Comparison of ENCODE assay signal across 9 mouse cellular contexts in genomic region chr5:64625841-64626298, GRCm38 (mm10).
DNase-seq lines count a peak whose midpoint lies in the region; ATAC-seq and TF ChIP-seq lines count a peak whose summit lies in the region.
"Had no signal": no experiment of that assay in that cellular context is flagged by ENCODE, and none has a peak within 500 bp of the region (broad histone marks: within the 10 kb centered on the region; RNA-seq: fewer than 3 reads in every experiment).

No protein-coding gene starts in this region.

- no peak overlapping the region for H3K4me3 ChIP-seq in liver, embryonic 13.5 days (replicated peaks)
- no peak overlapping the region for H3K4me3 ChIP-seq in embryonic facial prominence, embryonic 14.5 days (ENCODE audit: low read depth, low read length)
- H3K4me3 ChIP-seq in kidney, embryonic 15.5 days (replicated peaks), result no peak overlapping the region
- H3K4me3 ChIP-seq in stomach, postnatal 0 days (ENCODE audit: low read depth, low read length), result no peak overlapping the region
- H3K4me3 ChIP-seq in cerebellum, adult 2 months (replicated peaks; ENCODE audit: insufficient read depth, low read depth, low read length), result no peak overlapping the region

- DNase-seq in liver, embryonic 13.5 days, result no peak
- DNase-seq in liver, result no peak
- DNase-seq in embryonic facial prominence, embryonic 14.5 days (ENCODE audit: low spot score), result peak; percentile 61
- peak; percentile 31 for DNase-seq in stomach, postnatal 0 days (ENCODE audit: low spot score)
- DNase-seq in spleen, postnatal 36 days (ENCODE audit: low spot score in 2 of 2), result no peak
- no peak for DNase-seq in frontal cortex, postnatal 25 days (ENCODE audit: low spot score in 2 of 2)
- DNase-seq in cerebellum, adult 2 months, result no peak

- H3K27me3 ChIP-seq in liver, embryonic 13.5 days, result peaks cover 21% of the 10 kb centered on the region
- no peaks in the 10 kb centered on the region for H3K27me3 ChIP-seq in embryonic facial prominence, embryonic 14.5 days (replicated peaks; ENCODE audit: control insufficient read depth, insufficient read depth, low read length)
- no peaks in the 10 kb centered on the region for H3K27me3 ChIP-seq in kidney, embryonic 15.5 days
- no peaks in the 10 kb centered on the region for H3K27me3 ChIP-seq in stomach, postnatal 0 days (ENCODE audit: control insufficient read depth, insufficient read depth, low read length)
- H3K27me3 ChIP-seq in cerebellum, adult 2 months (ENCODE audit: control insufficient read depth, insufficient read depth, low read length), result no peaks in the 10 kb centered on the region; the same call in 1 of the 2 replicates

- 12% methylated on average over 6 of the region's 6 CpGs for WGBS in liver, embryonic 13.5 days (ENCODE audit: insufficient replicate concordance)
- WGBS in embryonic facial prominence, embryonic 14.5 days, result 51% methylated on average over 6 of the region's 6 CpGs
- WGBS in kidney, embryonic 15.5 days, result 43% methylated on average over 6 of the region's 6 CpGs
- whole genome bisulfite sequencing in stomach, postnatal 0 days, result 43% methylated on average over 6 of the region's 6 CpGs
- 64% methylated on average over 6 of the region's 6 CpGs for WGBS in cerebellum, adult 2 months

- TF ChIP-seq POLR2A in cerebellum, adult 2 months (IDR thresholded peaks at IDR 0.05; ENCODE audit: borderline replicate concordance, insufficient read depth, low read length), result no peak

- no peak overlapping the region for H3K27ac ChIP-seq in liver, embryonic 13.5 days
- H3K27ac ChIP-seq in embryonic facial prominence, embryonic 14.5 days (replicated peaks; ENCODE audit: low read depth, low read length), result 0 out of 2 replicates have a peak overlapping the region, but pooled peaks have one; percentile 6
- peak overlapping the region; percentile 91 for H3K27ac ChIP-seq in kidney, embryonic 15.5 days
- H3K27ac ChIP-seq in stomach, postnatal 0 days (replicated peaks), result peak overlapping the region; percentile 64
- no peak overlapping the region for H3K27ac ChIP-seq in cerebellum, adult 2 months (ENCODE audit: insufficient read depth, low read length)
- H3K27ac ChIP-seq: macrophage had no signal

- 0 out of 2 replicates have a peak overlapping the region, but pooled peaks have one; percentile 2 for H3K4me2 ChIP-seq in liver, embryonic 13.5 days
- H3K4me2 ChIP-seq in embryonic facial prominence, embryonic 14.5 days (ENCODE audit: low read depth, low read length), result no peak overlapping the region
- H3K4me2 ChIP-seq in kidney, embryonic 15.5 days, result peak overlapping the region; percentile 17
- peak overlapping the region; percentile 35 for H3K4me2 ChIP-seq in stomach, postnatal 0 days (replicated peaks; ENCODE audit: low read depth)

- H3K9me3 ChIP-seq in liver, embryonic 13.5 days (replicated peaks), result no peaks in the 10 kb centered on the region
- H3K9me3 ChIP-seq in embryonic facial prominence, embryonic 14.5 days (ENCODE audit: control insufficient read depth, low read length), result no peaks in the 10 kb centered on the region
- H3K9me3 ChIP-seq in kidney, embryonic 15.5 days (replicated peaks), result no peaks in the 10 kb centered on the region
- H3K9me3 ChIP-seq in stomach, postnatal 0 days (ENCODE audit: control insufficient read depth, low read length), result no peaks in the 10 kb centered on the region

- H3K9ac ChIP-seq in liver, embryonic 13.5 days, result no peak overlapping the region
- H3K9ac ChIP-seq in embryonic facial prominence, embryonic 14.5 days (ENCODE audit: low read depth, low read length), result no peak overlapping the region
- no peak overlapping the region for H3K9ac ChIP-seq in kidney, embryonic 15.5 days
- H3K9ac ChIP-seq in stomach, postnatal 0 days (ENCODE audit: low read length), result no peak overlapping the region

- H3K36me3 ChIP-seq in liver, embryonic 13.5 days, result no peaks in the 10 kb centered on the region
- no peaks in the 10 kb centered on the region for H3K36me3 ChIP-seq in embryonic facial prominence, embryonic 14.5 days (ENCODE audit: control insufficient read depth, insufficient read depth, low read length)
- H3K36me3 ChIP-seq in kidney, embryonic 15.5 days, result no peaks in the 10 kb centered on the region
- H3K36me3 ChIP-seq in stomach, postnatal 0 days (ENCODE audit: control insufficient read depth, insufficient read depth, low read length), result no peaks in the 10 kb centered on the region

- no peak for TF ChIP-seq CTCF in stomach, postnatal 0 days (IDR thresholded peaks at IDR 0.05; ENCODE audit: low read depth)
- TF ChIP-seq CTCF in cerebellum, adult 2 months (IDR thresholded peaks at IDR 0.05; ENCODE audit: borderline replicate concordance, insufficient read depth, low read depth, low read length), result no peak

- no peak for ATAC-seq in liver, embryonic 13.5 days (ENCODE audit: low read depth)
- peak; percentile 31; the same call in 1 of the 2 replicates for ATAC-seq in embryonic facial prominence, embryonic 14.5 days (ENCODE audit: low read depth)
- ATAC-seq in kidney, embryonic 15.5 days (replicated peaks; ENCODE audit: low FRiP score), result no peak
- 0 out of 2 replicates have a peak, but pooled peaks have one; percentile 21 for ATAC-seq in stomach, postnatal 0 days (ENCODE audit: low FRiP score, low TSS enrichment)

- peaks cover 55% of the 10 kb centered on the region for H3K4me1 ChIP-seq in liver, embryonic 13.5 days (replicated peaks)
- peaks cover 12% of the 10 kb centered on the region for H3K4me1 ChIP-seq in embryonic facial prominence, embryonic 14.5 days (ENCODE audit: control insufficient read depth, insufficient read depth, low read length)
- peaks cover 45% of the 10 kb centered on the region for H3K4me1 ChIP-seq in kidney, embryonic 15.5 days
- H3K4me1 ChIP-seq in stomach, postnatal 0 days (replicated peaks; ENCODE audit: control insufficient read depth, insufficient read depth), result no peaks in the 10 kb centered on the region
- H3K4me1 ChIP-seq in cerebellum, adult 2 months (ENCODE audit: control insufficient read depth, insufficient read depth, low read length), result peaks cover 6% of the 10 kb centered on the region; the same call in 1 of the 2 replicates

- TF ChIP-seq EP300 in stomach, postnatal 0 days (optimal IDR thresholded peaks at IDR 0.05), result no peak

Comparison
In these comparisons a context has a peak if more than half of its experiments do, and no peak if none do; other contexts are left out.
1. ATAC-seq: peak in embryonic facial prominence, embryonic 14.5 days (single experiment) and stomach, postnatal 0 days (single experiment); none in liver, embryonic 13.5 days (single experiment) and kidney, embryonic 15.5 days (single experiment).
2. DNase-seq: peak in embryonic facial prominence, embryonic 14.5 days (single experiment) and stomach, postnatal 0 days (single experiment); none in liver, embryonic 13.5 days (single experiment), liver (single experiment), spleen, postnatal 36 days (0 of 2), frontal cortex, postnatal 25 days (0 of 2) and cerebellum, adult 2 months (0 of 2).
3. H3K27ac ChIP-seq: peak in embryonic facial prominence, embryonic 14.5 days (single experiment), kidney, embryonic 15.5 days (single experiment) and stomach, postnatal 0 days (single experiment); none in liver, embryonic 13.5 days (single experiment) and cerebellum, adult 2 months (single experiment).